ENCODE assay signal across 8 mouse cellular contexts in genomic region chr7:44890737-44891136, GRCm38 (mm10). TPM values are rescaled to one million over a fixed set of nuclear protein-coding genes. Genes with fewer than 3 reads are reported as not detected.
A peak's percentile ranks its signal among the peaks of the same experiment; 100 is the strongest.
DNase-seq lines count a peak whose midpoint lies in the region; ATAC-seq and TF ChIP-seq lines count a peak whose summit lies in the region.

No protein-coding gene starts in this region.

- H3K27ac ChIP-seq in heart, embryonic 14.5 days (replicated peaks in 1 of 2; ENCODE audit: control insufficient read depth in 1 of 2, insufficient read depth in 1 of 2, low read depth in 2 of 2, low read length in 2 of 2), result no peak overlapping the region
- peak overlapping the region; percentile 96; the same call in 1 of the 2 replicates for H3K27ac ChIP-seq in hindbrain, embryonic 10.5 days
- no peak overlapping the region for H3K27ac ChIP-seq in midbrain, embryonic 11.5 days (ENCODE audit: low read depth, low read length)

- ATAC-seq in heart, embryonic 14.5 days (ENCODE audit: insufficient number of reproducible peaks, insufficient read depth, low FRiP score, low read depth), result no peak
- ATAC-seq in G1E (ENCODE audit: extremely low read depth, insufficient number of reproducible peaks, low FRiP score, poor library complexity, severe bottlenecking), result no peak
- no peak for ATAC-seq in midbrain, embryonic 11.5 days (ENCODE audit: low FRiP score)
- no peak for ATAC-seq in frontal cortex, adult (ENCODE audit: low TSS enrichment)

- WGBS in heart, embryonic 14.5 days, result 79% methylated on average over 4 of the region's 4 CpGs
- WGBS in hindbrain, embryonic 10.5 days, result 93% methylated on average over 4 of the region's 4 CpGs
- WGBS in midbrain, embryonic 11.5 days, result 88% methylated on average over 4 of the region's 4 CpGs

- peak overlapping the region; percentile 89 for H3K4me2 ChIP-seq in heart, embryonic 14.5 days (ENCODE audit: low read length)
- H3K4me2 ChIP-seq in midbrain, embryonic 11.5 days, result peak overlapping the region; percentile 66

- intact Hi-C loops in heart, postnatal 25 days (cut with DNase I), result loop anchor here (2.0 kb wide), 1 partner anchor 18 kb away; no protein-coding TSS in a partner anchor
- intact Hi-C loops in left cerebral cortex, postnatal 25 days (cut with DNase I), result loop anchor here (1.0 kb wide), 1 partner anchor 41 kb away; the partner anchor contains the start of gene Tbc1d17

- H3K9ac ChIP-seq in heart, embryonic 14.5 days (ENCODE audit: low read length), result peak overlapping the region; percentile 85
- peak overlapping the region; percentile 91 for H3K9ac ChIP-seq in midbrain, embryonic 11.5 days (ENCODE audit: low read length)

- H3K9me3 ChIP-seq in heart, embryonic 14.5 days (ENCODE audit: control insufficient read depth, low read length), result no peaks in the 10 kb centered on the region
- no peaks in the 10 kb centered on the region for H3K9me3 ChIP-seq in G1E (replicated peaks)
- no peaks in the 10 kb centered on the region for H3K9me3 ChIP-seq in hindbrain, embryonic 10.5 days
- no peaks in the 10 kb centered on the region for H3K9me3 ChIP-seq in midbrain, embryonic 11.5 days (ENCODE audit: control insufficient read depth, low read length)

- H3K36me3 ChIP-seq in heart, embryonic 14.5 days (ENCODE audit: control insufficient read depth, insufficient read depth, low read length), result peaks cover 40% of the 10 kb centered on the region
- peaks cover 55% of the 10 kb centered on the region for H3K36me3 ChIP-seq in G1E (replicated peaks)
- H3K36me3 ChIP-seq in hindbrain, embryonic 10.5 days, result peaks cover 52% of the 10 kb centered on the region
- peaks cover 9% of the 10 kb centered on the region for H3K36me3 ChIP-seq in midbrain, embryonic 11.5 days (ENCODE audit: control insufficient read depth, insufficient read depth, low read length)

- no peak for TF ChIP-seq CTCF in G1E (IDR thresholded peaks at IDR 0.05; ENCODE audit: low read depth, low read length)

- H3K4me1 ChIP-seq in heart, embryonic 14.5 days (ENCODE audit: control insufficient read depth in 2 of 2, insufficient read depth in 2 of 2, low read length in 2 of 2), result peaks cover 22 to 48% of the 10 kb centered on the region in 2 experiments
- H3K4me1 ChIP-seq in G1E (ENCODE audit: insufficient read depth, low read depth, low read length), result peaks cover 63% of the 10 kb centered on the region
- H3K4me1 ChIP-seq in hindbrain, embryonic 10.5 days (replicated peaks), result peaks cover 63% of the 10 kb centered on the region
- H3K4me1 ChIP-seq in midbrain, embryonic 11.5 days (ENCODE audit: control insufficient read depth, insufficient read depth, low read length), result peaks cover 38% of the 10 kb centered on the region

- no peaks in the 10 kb centered on the region for H3K27me3 ChIP-seq in heart, embryonic 14.5 days (ENCODE audit: control insufficient read depth, insufficient read depth, low read length)
- no peaks in the 10 kb centered on the region for H3K27me3 ChIP-seq in G1E (ENCODE audit: insufficient read depth, low read length)
- H3K27me3 ChIP-seq in hindbrain, embryonic 10.5 days (ENCODE audit: insufficient read depth, poor library complexity, severe bottlenecking), result no peaks in the 10 kb centered on the region
- H3K27me3 ChIP-seq in midbrain, embryonic 11.5 days (ENCODE audit: control insufficient read depth, insufficient read depth, low read length), result no peaks in the 10 kb centered on the region

- H3K4me3 ChIP-seq in heart, embryonic 14.5 days (ENCODE audit: control insufficient read depth in 1 of 2, insufficient read depth in 1 of 2, low read depth in 1 of 2, low read length in 2 of 2), result peak overlapping the region in 1 of 2 experiments; percentile 64; a peak in 2 of 4 replicates
- H3K4me3 ChIP-seq in G1E (ENCODE audit: low read depth, low read length), result peak overlapping the region; percentile 11; the same call in 1 of the 2 replicates
- H3K4me3 ChIP-seq in hindbrain, embryonic 10.5 days, result peak overlapping the region; percentile 88
- H3K4me3 ChIP-seq in midbrain, embryonic 11.5 days (ENCODE audit: low read depth, low read length), result peak overlapping the region; percentile 81

- DNase-seq in heart, postnatal 25 days (ENCODE audit: low spot score), result no peak
- DNase-seq in G1E (ENCODE audit: low spot score), result no peak
- DNase-seq in hindbrain, embryonic 10.5 days (ENCODE audit: low spot score), result no peak
- DNase-seq in midbrain, embryonic 11.5 days (ENCODE audit: low spot score, missing footprints), result no peak
- DNase-seq in urinary bladder, adult 18-20 months (ENCODE audit: low spot score in 2 of 2), result no peak
- DNase-seq in left cerebral cortex, postnatal 25 days (ENCODE audit: low spot score in 2 of 2), result no peak

RNA-seq across cellular contexts. Expression of gene Med25, which starts 1.8 kb away (rescaled TPM):
- polyA plus RNA-seq in heart, embryonic 14.5 days (2014; fragmentation: Nextera tagmentation; extraction: Ambion mirVana), result 52.6 and 59.5 TPM in 2 replicates
- 10 to 100 TPM; 66.7 to 73.9 TPM for total RNA-seq in heart, postnatal 25 days (2021)
- total RNA-seq in G1E (2014; fragmentation: Nextera tagmentation) (77.5 and 96.6 TPM in 2 replicates), G1E (2017) (14.0 and 16.5 TPM in 2 replicates)
- 367 and 482 TPM in 2 replicates for polyA plus RNA-seq in G1E (2012)
- 187 and 223 TPM in 2 replicates for polyA plus RNA-seq in hindbrain, embryonic 10.5 days (2016; fragmentation: Nextera tagmentation; extraction: Ambion mirVana)
- 69.5 and 75.4 TPM in 2 replicates for polyA plus RNA-seq in midbrain, embryonic 11.5 days (2014; fragmentation: Nextera tagmentation; extraction: Ambion mirVana)
- 10 to 100 TPM; 88.8 to 89.5 TPM for total RNA-seq in left cerebral cortex, postnatal 25 days (2021)

RNA-seq across cellular contexts. Expression of gene Fuz, which starts 5.1 kb away (rescaled TPM):
- polyA plus RNA-seq in heart, embryonic 14.5 days (2014; fragmentation: Nextera tagmentation; extraction: Ambion mirVana), result 11.9 and 14.5 TPM in 2 replicates
- 10 to 100 TPM; 12.9 to 15.0 TPM for total RNA-seq in heart, postnatal 25 days (2021)
- total RNA-seq in G1E (2014; fragmentation: Nextera tagmentation), result 13.6 and 17.8 TPM in 2 replicates
- total RNA-seq in G1E (2017), result 16.8 and 19.0 TPM in 2 replicates
- 37.5 and 49.0 TPM in 2 replicates for polyA plus RNA-seq in G1E (2012)
- polyA plus RNA-seq in hindbrain, embryonic 10.5 days (2016; fragmentation: Nextera tagmentation; extraction: Ambion mirVana), result 24.4 and 28.4 TPM in 2 replicates
- polyA plus RNA-seq in midbrain, embryonic 11.5 days (2014; fragmentation: Nextera tagmentation; extraction: Ambion mirVana), result 18.8 and 23.1 TPM in 2 replicates
- total RNA-seq in left cerebral cortex, postnatal 25 days (2021), result 10 to 100 TPM; 20.7 to 25.5 TPM

RNA-seq across cellular contexts. Expression of gene Ptov1, which starts 21.1 kb away (rescaled TPM):
- polyA plus RNA-seq in heart, embryonic 14.5 days (2014; fragmentation: Nextera tagmentation; extraction: Ambion mirVana), result 279 and 310 TPM in 2 replicates
- 100 to 1,000 TPM; 153 to 165 TPM for total RNA-seq in heart, postnatal 25 days (2021)
- total RNA-seq in G1E (2014; fragmentation: Nextera tagmentation), result 65.9 and 75.4 TPM in 2 replicates
- 27.2 and 33.2 TPM in 2 replicates for total RNA-seq in G1E (2017)
- polyA plus RNA-seq in G1E (2012), result 145 and 150 TPM in 2 replicates
- polyA plus RNA-seq in hindbrain, embryonic 10.5 days (2016; fragmentation: Nextera tagmentation; extraction: Ambion mirVana), result 478 and 579 TPM in 2 replicates
- polyA plus RNA-seq in midbrain, embryonic 11.5 days (2014; fragmentation: Nextera tagmentation; extraction: Ambion mirVana), result 316 and 350 TPM in 2 replicates
- total RNA-seq in left cerebral cortex, postnatal 25 days (2021), result 100 to 1,000 TPM; 286 to 287 TPM

RNA-seq across cellular contexts. Expression of gene Pnkp, which starts 33.8 kb away (rescaled TPM):
- polyA plus RNA-seq in heart, embryonic 14.5 days (2014; fragmentation: Nextera tagmentation; extraction: Ambion mirVana), result 19.4 and 22.7 TPM in 2 replicates
- 10 to 100 TPM; 16.0 to 16.6 TPM for total RNA-seq in heart, postnatal 25 days (2021)
- total RNA-seq in G1E (2014; fragmentation: Nextera tagmentation) (20.5 and 35.8 TPM in 2 replicates), G1E (2017) (28.2 and 36.2 TPM in 2 replicates)
- polyA plus RNA-seq in G1E (2012), result 33.0 and 35.9 TPM in 2 replicates
- 36.3 and 40.2 TPM in 2 replicates for polyA plus RNA-seq in hindbrain, embryonic 10.5 days (2016; fragmentation: Nextera tagmentation; extraction: Ambion mirVana)
- 26.1 and 28.6 TPM in 2 replicates for polyA plus RNA-seq in midbrain, embryonic 11.5 days (2014; fragmentation: Nextera tagmentation; extraction: Ambion mirVana)
- total RNA-seq in left cerebral cortex, postnatal 25 days (2021), result 10 to 100 TPM; 26.4 to 27.3 TPM

RNA-seq across cellular contexts. Expression of gene Ap2a1, which starts 38.6 kb away (rescaled TPM):
- polyA plus RNA-seq in heart, embryonic 14.5 days (2014; fragmentation: Nextera tagmentation; extraction: Ambion mirVana), result 54.0 and 58.8 TPM in 2 replicates
- 10 to 100 TPM; 72.5 to 73.1 TPM for total RNA-seq in heart, postnatal 25 days (2021)
- total RNA-seq in G1E (2014; fragmentation: Nextera tagmentation), result 68.8 and 98.0 TPM in 2 replicates
- 19.8 and 30.8 TPM in 2 replicates for total RNA-seq in G1E (2017)
- polyA plus RNA-seq in G1E (2012), result 92.1 and 98.8 TPM in 2 replicates
- 80.7 and 93.1 TPM in 2 replicates for polyA plus RNA-seq in hindbrain, embryonic 10.5 days (2016; fragmentation: Nextera tagmentation; extraction: Ambion mirVana)
- 68.0 and 74.8 TPM in 2 replicates for polyA plus RNA-seq in midbrain, embryonic 11.5 days (2014; fragmentation: Nextera tagmentation; extraction: Ambion mirVana)
- total RNA-seq in left cerebral cortex, postnatal 25 days (2021), result 100 to 1,000 TPM; 325 to 334 TPM
